Comparison of ENCODE assay signal across 7 mouse cellular contexts in genomic region chr16:97166166-97166565, GRCm38 (mm10). TPM values are rescaled to one million over a fixed set of nuclear protein-coding genes. Genes with fewer than 3 reads are reported as not detected.
A peak's percentile ranks its signal among the peaks of the same experiment; 100 is the strongest.
DNase-seq lines count a peak whose midpoint lies in the region; ATAC-seq and TF ChIP-seq lines count a peak whose summit lies in the region.

No protein-coding gene starts in this region.

- no peaks in the 10 kb centered on the region for H3K9me3 ChIP-seq in kidney, postnatal 0 days (replicated peaks; ENCODE audit: low read length)
- no peaks in the 10 kb centered on the region for H3K9me3 ChIP-seq in forebrain, embryonic 11.5 days (ENCODE audit: control insufficient read depth, low read length)
- H3K9me3 ChIP-seq in neural tube, embryonic 13.5 days, result no peaks in the 10 kb centered on the region

- ATAC-seq in kidney, postnatal 0 days (replicated peaks; ENCODE audit: low FRiP score, low read depth), result no peak
- ATAC-seq in forebrain, embryonic 11.5 days (replicated peaks; ENCODE audit: low FRiP score), result no peak
- peak; percentile 16 for ATAC-seq in inflammation-experienced regulatory T-cells, adult 6 months
- ATAC-seq in neural tube, embryonic 13.5 days (ENCODE audit: low read depth), result no peak

- H3K4me2 ChIP-seq in kidney, postnatal 0 days (ENCODE audit: low read length), result peak overlapping the region; percentile 58; the same call in 1 of the 2 replicates
- peak overlapping the region; percentile 79 for H3K4me2 ChIP-seq in forebrain, embryonic 11.5 days (ENCODE audit: low read depth, low read length, severe bottlenecking)
- peak overlapping the region; percentile 78 for H3K4me2 ChIP-seq in neural tube, embryonic 13.5 days

- H3K4me3 ChIP-seq in kidney, postnatal 0 days (replicated peaks; ENCODE audit: low read depth, low read length), result no peak overlapping the region
- H3K4me3 ChIP-seq in forebrain, embryonic 11.5 days (ENCODE audit: low read depth, low read length), result 0 out of 2 replicates have a peak overlapping the region, but pooled peaks have one; percentile 36
- peak overlapping the region; percentile 39 for H3K4me3 ChIP-seq in neural tube, embryonic 13.5 days

- no peaks in the 10 kb centered on the region for H3K36me3 ChIP-seq in kidney, postnatal 0 days (ENCODE audit: insufficient read depth, low read length)
- H3K36me3 ChIP-seq in forebrain, embryonic 11.5 days (ENCODE audit: control insufficient read depth, insufficient read depth, low read length), result no peaks in the 10 kb centered on the region
- H3K36me3 ChIP-seq in neural tube, embryonic 13.5 days, result no peaks in the 10 kb centered on the region

- no peak for TF ChIP-seq CTCF in kidney, postnatal 0 days (IDR thresholded peaks at IDR 0.05; ENCODE audit: low read depth)

- peaks cover 31% of the 10 kb centered on the region for H3K27me3 ChIP-seq in kidney, postnatal 0 days (ENCODE audit: insufficient read depth, low read length)
- peaks cover 23% of the 10 kb centered on the region for H3K27me3 ChIP-seq in forebrain, embryonic 11.5 days (ENCODE audit: control insufficient read depth, insufficient read depth, low read length)
- H3K27me3 ChIP-seq in neural tube, embryonic 13.5 days, result peaks cover 31% of the 10 kb centered on the region

- H3K4me1 ChIP-seq in kidney, postnatal 0 days (replicated peaks; ENCODE audit: insufficient read depth, low read length), result 0 out of 2 replicates have a peak, but pooled peaks cover 2% of the 10 kb centered on the region
- peaks cover 2% of the 10 kb centered on the region; the same call in 1 of the 2 replicates for H3K4me1 ChIP-seq in forebrain, embryonic 11.5 days (replicated peaks; ENCODE audit: control insufficient read depth, insufficient read depth, low read length)
- peaks cover 73% of the 10 kb centered on the region for H3K4me1 ChIP-seq in neural tube, embryonic 13.5 days (replicated peaks)

- 41% methylated on average over 2 of the region's 2 CpGs for WGBS in kidney, postnatal 0 days
- WGBS in forebrain, embryonic 11.5 days, result 34% methylated on average over 2 of the region's 2 CpGs
- WGBS in neural tube, embryonic 13.5 days, result 23% methylated on average over 2 of the region's 2 CpGs

- no peak overlapping the region for H3K9ac ChIP-seq in kidney, postnatal 0 days (ENCODE audit: low read depth, low read length)
- no peak overlapping the region for H3K9ac ChIP-seq in forebrain, embryonic 11.5 days (ENCODE audit: low read length)
- peak overlapping the region; percentile 75 for H3K9ac ChIP-seq in neural tube, embryonic 13.5 days

- no peak for DNase-seq in kidney, postnatal 0 days (ENCODE audit: low spot score)
- DNase-seq in kidney, postnatal 36 days, result no peak
- DNase-seq in forebrain, embryonic 11.5 days (ENCODE audit: low spot score), result no peak
- DNase-seq in cerebellum, adult 11 months, result no peak
- no peak for DNase-seq in spleen, postnatal 36 days (ENCODE audit: low spot score in 2 of 2)

- H3K27ac ChIP-seq in kidney, postnatal 0 days, result no peak overlapping the region
- no peak overlapping the region for H3K27ac ChIP-seq in forebrain, embryonic 11.5 days (ENCODE audit: low read depth, low read length)
- H3K27ac ChIP-seq in neural tube, embryonic 13.5 days (replicated peaks), result peak overlapping the region; percentile 85

RNA-seq across cellular contexts. Expression of gene Dscam, which starts 4.4 kb away (rescaled TPM):
- polyA plus RNA-seq in kidney, postnatal 0 days (2015; fragmentation: Nextera tagmentation; extraction: Ambion mirVana), result 0.05 TPM in 2 replicates
- 0.88 and 0.91 TPM in 2 replicates for polyA plus RNA-seq in forebrain, embryonic 11.5 days (2014; fragmentation: Nextera tagmentation; extraction: Ambion mirVana)
- 1 to 10 TPM in 2 of 3 experiments, under 1 TPM in 1; 0.79 to 2.3 (median 1.0) TPM for polyA plus RNA-seq in inflammation-experienced regulatory T-cells, adult 6 months (2017; shearing (Covaris generic))
- 6.7 and 9.1 TPM in 2 replicates for polyA plus RNA-seq in neural tube, embryonic 13.5 days (2015; fragmentation: Nextera tagmentation; extraction: Ambion mirVana)
